Mouse (Mus musculus): Measurements from ENCODE around the gene Pnpla2. TPM values are rescaled to one million over a fixed set of nuclear protein-coding genes. Genes with fewer than 3 reads are reported as not detected.

The Pnpla2 gene
- polyA plus RNA-seq, 1 experiment from 2014 or later = 26.3 TPM

DNA sequence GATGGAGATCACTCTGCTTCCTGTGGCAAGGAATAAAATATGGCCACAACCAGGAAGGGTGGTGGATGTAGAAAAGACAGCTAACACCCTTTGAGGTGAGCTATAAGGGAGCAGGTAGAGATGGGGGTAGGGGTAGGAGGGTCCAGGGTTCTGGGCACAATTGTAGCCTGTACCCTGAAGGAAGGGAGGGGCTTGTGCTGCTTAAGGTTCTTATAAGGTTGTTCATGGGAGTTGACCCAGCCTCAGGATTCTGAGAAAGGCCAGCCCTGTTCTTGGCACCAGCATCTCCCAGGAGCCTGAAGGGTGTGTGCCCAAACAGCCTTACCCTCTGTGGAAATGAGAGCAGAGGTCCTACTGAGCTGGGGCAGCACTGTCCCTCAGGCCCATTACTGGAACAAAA is 3.1 kb upstream of the Pnpla2 start:
- H3K9ac ChIP-seq = no peak overlapping the region
- no peak for TF ChIP-seq CTCF (IDR thresholded peaks at IDR 0.05; ENCODE audit: low read depth)
- H3K9me3 ChIP-seq (ENCODE audit: low read depth, low read length) = no peaks in the 10 kb centered on the region
- H3K4me3 ChIP-seq (ENCODE audit: low read depth, low read length) = no peak overlapping the region
- no peak for DNase-seq
- H3K27me3 ChIP-seq (ENCODE audit: insufficient read depth, low read length) = peaks cover 2% of the 10 kb centered on the region; the same call in 1 of the 2 replicates
- H3K36me3 ChIP-seq (ENCODE audit: insufficient read depth) = peaks cover 43% of the 10 kb centered on the region
- H3K4me2 ChIP-seq = no peak overlapping the region
- no peak for ATAC-seq (ENCODE audit: insufficient read depth)
- H3K27ac ChIP-seq (ENCODE audit: low read depth) = no peak overlapping the region
- peaks cover 16% of the 10 kb centered on the region for H3K4me1 ChIP-seq (ENCODE audit: insufficient read depth)

DNA sequence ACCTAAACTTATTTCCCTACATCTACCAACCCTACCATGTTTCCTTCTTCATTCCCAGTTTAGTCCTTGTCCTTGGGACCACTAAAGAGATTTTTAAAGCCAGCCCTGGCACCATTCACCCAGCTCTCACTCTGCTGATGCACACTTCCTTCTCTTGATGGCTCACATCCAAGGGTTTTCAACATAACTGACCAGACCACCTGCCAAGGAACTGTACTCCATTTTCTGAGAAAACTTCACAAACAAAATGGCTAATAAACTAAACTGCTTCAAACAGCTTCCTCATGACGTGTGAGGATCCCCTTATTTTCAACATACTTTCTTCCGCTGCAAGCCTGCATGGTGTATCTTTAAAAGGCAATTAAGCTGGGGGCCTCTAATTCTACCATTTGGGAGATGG is 1.4 kb upstream of the Pnpla2 start:
- no peak overlapping the region for H3K27ac ChIP-seq (ENCODE audit: low read depth)
- DNase-seq (no peak), ATAC-seq (ENCODE audit: insufficient read depth) (no peak)
- no peak overlapping the region for H3K4me3 ChIP-seq (ENCODE audit: low read depth, low read length)
- peaks cover 40% of the 10 kb centered on the region for H3K36me3 ChIP-seq (ENCODE audit: insufficient read depth)
- no peak for TF ChIP-seq CTCF (IDR thresholded peaks at IDR 0.05; ENCODE audit: low read depth)
- H3K9me3 ChIP-seq (ENCODE audit: low read depth, low read length) = no peaks in the 10 kb centered on the region
- 72% methylated on average over 2 of the region's 2 CpGs for WGBS
- peaks cover 10% of the 10 kb centered on the region for H3K4me1 ChIP-seq (ENCODE audit: insufficient read depth)
- H3K27me3 ChIP-seq (ENCODE audit: insufficient read depth, low read length) = peaks cover 2% of the 10 kb centered on the region; the same call in 1 of the 2 replicates
- H3K4me2 ChIP-seq = no peak overlapping the region
- H3K9ac ChIP-seq = no peak overlapping the region

- WGBS = 2% methylated on average over 23 of the region's 23 CpGs
- peak overlapping the region; percentile 64 for H3K9ac ChIP-seq
- peaks cover 27% of the 10 kb centered on the region for H3K36me3 ChIP-seq (ENCODE audit: insufficient read depth)
- H3K4me3 ChIP-seq (ENCODE audit: low read depth, low read length) = peak overlapping the region; percentile 60
- ATAC-seq (ENCODE audit: insufficient read depth) (peak; percentile 12; the same call in 1 of the 2 replicates), DNase-seq (peak; percentile 75)
- peaks cover 8% of the 10 kb centered on the region for H3K27me3 ChIP-seq (ENCODE audit: insufficient read depth, low read length)
- H3K4me1 ChIP-seq (ENCODE audit: insufficient read depth) = peaks cover 8% of the 10 kb centered on the region; the same call in 1 of the 2 replicates
- peak overlapping the region; percentile 59 for H3K27ac ChIP-seq (ENCODE audit: low read depth)
- TF ChIP-seq CTCF (IDR thresholded peaks at IDR 0.05; ENCODE audit: low read depth) = no peak
- peak overlapping the region; percentile 98 for H3K4me2 ChIP-seq
- no peaks in the 10 kb centered on the region for H3K9me3 ChIP-seq (ENCODE audit: low read depth, low read length)
Observed at GRCm38 (mm10) chr7:141455610-141456314, 764 bp downstream of the Pnpla2 start.

- H3K36me3 ChIP-seq (ENCODE audit: insufficient read depth) = peaks cover 17% of the 10 kb centered on the region; the same call in 1 of the 2 replicates
- DNase-seq (no peak), ATAC-seq (ENCODE audit: insufficient read depth) (no peak)
- no peaks in the 10 kb centered on the region for H3K9me3 ChIP-seq (ENCODE audit: low read depth, low read length)
- no peak overlapping the region for H3K27ac ChIP-seq (ENCODE audit: low read depth)
- no peak overlapping the region for H3K4me3 ChIP-seq (ENCODE audit: low read depth, low read length)
- no peak overlapping the region for H3K9ac ChIP-seq
- no peak for TF ChIP-seq CTCF (IDR thresholded peaks at IDR 0.05; ENCODE audit: low read depth)
- H3K27me3 ChIP-seq (ENCODE audit: insufficient read depth, low read length) = peaks cover 17% of the 10 kb centered on the region
- H3K4me1 ChIP-seq (ENCODE audit: insufficient read depth) = peaks cover 8% of the 10 kb centered on the region; the same call in 1 of the 2 replicates
- 83% methylated on average over 6 of the region's 6 CpGs for WGBS
- peak overlapping the region; percentile 98; the same call in 1 of the 2 replicates for H3K4me2 ChIP-seq
Observed at GRCm38 (mm10) chr7:141456739-141457138, 1.7 kb downstream of the Pnpla2 start.

GRCm38 (mm10) chr7:141457236-141457635 is 2.2 kb downstream of the Pnpla2 start:
- peaks cover 8% of the 10 kb centered on the region; the same call in 1 of the 2 replicates for H3K4me1 ChIP-seq (ENCODE audit: insufficient read depth)
- H3K4me3 ChIP-seq (ENCODE audit: low read depth, low read length) = no peak overlapping the region
- H3K9me3 ChIP-seq (ENCODE audit: low read depth, low read length) = no peaks in the 10 kb centered on the region
- TF ChIP-seq CTCF (IDR thresholded peaks at IDR 0.05; ENCODE audit: low read depth) = no peak
- H3K27ac ChIP-seq (ENCODE audit: low read depth) = no peak overlapping the region
- DNase-seq (no peak), ATAC-seq (ENCODE audit: insufficient read depth) (no peak)
- H3K27me3 ChIP-seq (ENCODE audit: insufficient read depth, low read length) = peaks cover 22% of the 10 kb centered on the region
- 89% methylated on average over 14 of the region's 14 CpGs for WGBS
- peaks cover 12% of the 10 kb centered on the region; the same call in 1 of the 2 replicates for H3K36me3 ChIP-seq (ENCODE audit: insufficient read depth)
- H3K9ac ChIP-seq = no peak overlapping the region
- no peak overlapping the region for H3K4me2 ChIP-seq

- Histone ChIP-seq H3K27me3 (ENCODE audit: insufficient read depth, low read length) (peaks cover 31% of the 10 kb centered on the region), H3K4me1 (ENCODE audit: insufficient read depth) (peaks cover 8% of the 10 kb centered on the region; the same call in 1 of the 2 replicates), H3K27ac (ENCODE audit: low read depth) (no peak overlapping the region), H3K4me2 (no peak overlapping the region), H3K9me3 (ENCODE audit: low read depth, low read length) (no peaks in the 10 kb centered on the region), H3K9ac (no peak overlapping the region), H3K4me3 (ENCODE audit: low read depth, low read length) (no peak overlapping the region), H3K36me3 (ENCODE audit: insufficient read depth) (peaks cover 11% of the 10 kb centered on the region; the same call in 1 of the 2 replicates)
- peak; percentile 67 for TF ChIP-seq CTCF (IDR thresholded peaks at IDR 0.05; ENCODE audit: low read depth)
- no peak for ATAC-seq (ENCODE audit: insufficient read depth)
- DNase-seq = peak; percentile 57
- WGBS = 72% methylated on average over 15 of the region's 15 CpGs
Observed at GRCm38 (mm10) chr7:141457986-141458660, 3.1 kb downstream of the Pnpla2 start.

DNA sequence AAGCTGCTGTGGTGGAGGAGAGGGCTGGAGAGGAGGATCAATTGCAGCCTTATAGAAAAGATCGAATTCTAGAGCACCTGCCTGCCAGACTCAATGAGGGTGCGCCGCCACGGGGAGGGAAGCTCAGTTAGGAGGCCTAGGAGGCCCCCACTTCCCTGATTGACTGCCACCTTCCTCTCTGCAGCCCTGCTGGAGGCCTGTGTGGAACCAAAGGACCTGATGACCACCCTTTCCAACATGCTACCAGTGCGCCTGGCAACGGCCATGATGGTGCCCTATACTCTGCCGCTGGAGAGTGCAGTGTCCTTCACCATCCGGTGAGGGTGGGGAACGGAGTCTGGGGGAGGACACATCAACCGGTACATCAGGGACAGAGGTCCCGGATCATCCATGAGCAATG is 3.7 kb downstream of the Pnpla2 start:
- Histone ChIP-seq H3K36me3 (ENCODE audit: insufficient read depth) (peaks cover 11% of the 10 kb centered on the region; the same call in 1 of the 2 replicates), H3K4me2 (no peak overlapping the region), H3K4me3 (ENCODE audit: low read depth, low read length) (no peak overlapping the region), H3K4me1 (ENCODE audit: insufficient read depth) (peaks cover 8% of the 10 kb centered on the region; the same call in 1 of the 2 replicates), H3K9me3 (ENCODE audit: low read depth, low read length) (no peaks in the 10 kb centered on the region), H3K9ac (no peak overlapping the region), H3K27ac (ENCODE audit: low read depth) (no peak overlapping the region), H3K27me3 (ENCODE audit: insufficient read depth, low read length) (peaks cover 36% of the 10 kb centered on the region)
- DNase-seq (no peak), ATAC-seq (ENCODE audit: insufficient read depth) (no peak)
- no peak for TF ChIP-seq CTCF (IDR thresholded peaks at IDR 0.05; ENCODE audit: low read depth)
- 92% methylated on average over 11 of the region's 11 CpGs for WGBS

Measured in lung, embryonic 14.5 days (tissue).